Mouse (Mus musculus): ENCODE measurements at regions not wholly inside any gene's neighbourhood (a gene's known extent, or its start where the extent isn't known, plus 50 kb on each side); places are given as distances from the start of the nearest gene placed in this dataset.

DNA sequence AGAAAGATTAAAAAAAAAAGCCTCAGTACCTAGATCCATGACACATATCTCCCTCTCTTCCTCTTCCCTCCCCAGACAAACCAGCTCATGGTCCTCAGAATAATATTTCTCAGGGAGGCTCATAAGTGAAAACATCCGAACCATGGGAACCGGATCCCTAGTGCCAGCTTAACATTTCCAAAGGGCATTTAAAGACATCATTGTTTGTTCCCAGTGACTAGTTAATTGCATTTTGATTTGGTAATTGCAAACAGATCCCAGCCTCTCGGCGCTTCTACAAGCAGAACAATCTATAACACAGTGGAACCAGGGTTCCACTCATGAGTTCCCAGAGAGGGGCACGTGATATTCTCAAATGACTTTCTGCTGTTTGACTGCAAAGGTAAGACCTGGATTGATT, 376.7 kb upstream of the Xrcc4 start:
- TF ChIP-seq POLR2A (IDR thresholded peaks at IDR 0.05; ENCODE audit: insufficient read depth, low read depth, low read length) (no peak), CTCF (IDR thresholded peaks at IDR 0.05) (no peak)
